Mouse (Mus musculus) small intestine, adult 2 months (tissue): ENCODE measurements around the gene Stx8.

Experiments
- CTCF ChIP-seq: fragments of 200-500 bp; IDR thresholded peaks from 2 replicates; pipeline ENCODE4 v1.5.1; 2012; ENCODE audit warnings: low read depth, mild to moderate bottlenecking, control low read depth, inconsistent platforms, low read length, moderate library complexity, mixed read lengths; ENCODE audit not compliant: insufficient replicate concordance, insufficient read length; ENCODE audit errors: extremely low read depth
- POLR2A ChIP-seq: fragments of 200-500 bp; IDR thresholded peaks from 2 replicates; pipeline ENCODE4 v1.6.1; 2012; ENCODE audit warnings: low read depth, mild to moderate bottlenecking, control low read depth, inconsistent platforms, low read length, moderate library complexity

DNA sequence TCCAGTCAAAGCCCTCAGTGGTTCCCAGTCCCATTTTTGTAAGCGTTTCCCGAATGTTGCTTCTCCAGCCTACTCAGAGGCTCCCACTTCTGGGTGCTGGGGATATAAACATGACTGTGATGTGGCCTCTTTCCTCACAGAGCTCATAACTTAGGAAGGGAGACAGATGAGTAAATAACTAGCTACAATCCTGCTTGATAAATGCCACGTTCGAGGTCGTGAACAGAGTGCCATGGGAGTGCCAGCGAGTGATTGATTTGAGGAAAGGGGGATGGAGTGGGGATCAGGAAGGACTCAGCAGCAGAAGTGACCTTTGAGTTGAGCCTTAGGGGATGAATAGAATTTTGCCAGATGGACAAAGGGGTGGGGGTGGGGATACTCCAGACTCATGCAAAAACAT is 41.7 kb downstream of the Stx8 start:
- TF ChIP-seq CTCF (no peak), POLR2A (no peak)
